ENCODE assay signal across 20 mouse cellular contexts in genomic region chr6:82054854-82055253, GRCm38 (mm10). TPM values are rescaled to one million over a fixed set of nuclear protein-coding genes. Genes with fewer than 3 reads are reported as not detected.
DNase-seq lines count a peak whose midpoint lies in the region; TF ChIP-seq lines count a peak whose summit lies in the region.
"Had no signal": no experiment of that assay in that cellular context is flagged by ENCODE, and none has a peak within 500 bp of the region (broad histone marks: within the 10 kb centered on the region; RNA-seq: fewer than 3 reads in every experiment).

No protein-coding gene starts in this region.

- peaks cover 24% of the 10 kb centered on the region for H3K4me1 ChIP-seq in E14TG2a.4 (replicated peaks; ENCODE audit: low read depth, low read length)
- H3K4me1 ChIP-seq in bone marrow, adult 2 months (ENCODE audit: control insufficient read depth, insufficient read depth, low read length) = no peaks in the 10 kb centered on the region
- H3K4me1 ChIP-seq: heart, embryonic 15.5 days; hindbrain, embryonic 10.5 days; midbrain, embryonic 12.5 days had no signal

- H3K36me3 ChIP-seq in E14TG2a.4 (ENCODE audit: insufficient read depth, low read length) = no peaks in the 10 kb centered on the region
- H3K36me3 ChIP-seq: embryonic facial prominence, embryonic 13.5 days; heart, embryonic 15.5 days; hindbrain, embryonic 10.5 days; midbrain, embryonic 12.5 days had no signal

- TF ChIP-seq POLR2A in bone marrow, adult 2 months (IDR thresholded peaks at IDR 0.05; ENCODE audit: borderline replicate concordance, control insufficient read depth, low read depth, low read length) = no peak

- H3K4me3 ChIP-seq in gastrocnemius, adult 2 months = no peak overlapping the region
- no peak overlapping the region for H3K4me3 ChIP-seq in left cerebral cortex, adult 2 months
- no peak overlapping the region for H3K4me3 ChIP-seq in E14TG2a.4 (replicated peaks; ENCODE audit: low read length)
- no peak overlapping the region for H3K4me3 ChIP-seq in bone marrow, adult 2 months (replicated peaks; ENCODE audit: control insufficient read depth, low read depth, low read length)
- H3K4me3 ChIP-seq: embryonic facial prominence, embryonic 13.5 days; heart, embryonic 15.5 days; hindbrain, embryonic 10.5 days; midbrain, embryonic 12.5 days; myocyte had no signal

- TF ChIP-seq CTCF in gastrocnemius, adult 2 months (IDR thresholded peaks at IDR 0.05) = peak; percentile 45
- TF ChIP-seq CTCF in left cerebral cortex, adult 2 months (IDR thresholded peaks at IDR 0.05) = peak; percentile 42
- TF ChIP-seq CTCF in E14TG2a.4 (conservative IDR thresholded peaks at IDR 0.05; ENCODE audit: low read length) = peak; percentile 65
- peak; percentile 3; the same call in 1 of the 2 replicates for TF ChIP-seq CTCF in bone marrow, adult 2 months (IDR thresholded peaks at IDR 0.05; ENCODE audit: control insufficient read depth, insufficient read depth, low read length)

- intact Hi-C loops in gastrocnemius, adult 2 months (cut with DNase I) = no loop called here
- intact Hi-C loops in left cerebral cortex, adult 2 months (cut with DNase I) = no loop called here

- no peaks in the 10 kb centered on the region for H3K27me3 ChIP-seq in E14TG2a.4 (ENCODE audit: insufficient read depth, low read length)
- H3K27me3 ChIP-seq: embryonic facial prominence, embryonic 13.5 days; heart, embryonic 15.5 days; midbrain, embryonic 12.5 days had no signal

- H3K9me3 ChIP-seq in E14TG2a.4 (ENCODE audit: low read length) = no peaks in the 10 kb centered on the region
- H3K9me3 ChIP-seq: embryonic facial prominence, embryonic 13.5 days; heart, embryonic 15.5 days; hindbrain, embryonic 10.5 days; midbrain, embryonic 12.5 days had no signal

- 75% methylated on average over 7 of the region's 7 CpGs for WGBS in bone marrow, adult 2 months

- no peak overlapping the region for H3K27ac ChIP-seq in gastrocnemius, adult 2 months
- H3K27ac ChIP-seq in left cerebral cortex, adult 2 months = no peak overlapping the region
- H3K27ac ChIP-seq in bone marrow, adult 2 months (ENCODE audit: control insufficient read depth, insufficient read depth, low read depth, low read length, poor library complexity) = no peak overlapping the region
- H3K27ac ChIP-seq: embryonic facial prominence, embryonic 13.5 days; heart, embryonic 15.5 days; hindbrain, embryonic 10.5 days; macrophage; midbrain, embryonic 12.5 days had no signal

- DNase-seq in gastrocnemius, adult 2 months = no peak
- DNase-seq in gastrocnemius, adult 8-10 months (ENCODE audit: low spot score in 2 of 2) = no peak
- no peak for DNase-seq in left cerebral cortex, adult 2 months (ENCODE audit: extremely low spot score in 1 of 2, low spot score in 2 of 2)
- no peak for DNase-seq in left cerebral cortex, adult 18-20 months (ENCODE audit: low spot score in 2 of 2)
- no peak for DNase-seq in urinary bladder, adult 2 months (ENCODE audit: low spot score)
- DNase-seq in right cerebral cortex, postnatal 36 days (ENCODE audit: low spot score in 2 of 2) = no peak
- DNase-seq: cerebellum, adult 9-10 months; gastrocnemius, postnatal 10 days; heart, adult 18-20 months; kidney, postnatal 14 days; retina, postnatal 1 day had no signal

RNA-seq across cellular contexts. Expression of gene Eva1a, which starts 14.0 kb away (rescaled TPM):
- under 1 TPM; 0.71 to 0.95 TPM for total RNA-seq in gastrocnemius, adult 2 months (2021)
- total RNA-seq in gastrocnemius, adult 8-10 months (2022) = 1 to 10 TPM in 1 of 4 experiments, under 1 TPM in 3; 0.56 to 1.4 (median 0.73) TPM
- total RNA-seq in left cerebral cortex, adult 2 months (2021) = 10 to 100 TPM; 13.0 to 13.8 TPM
- 10 to 100 TPM; 10.4 to 11.5 TPM for total RNA-seq in left cerebral cortex, adult 18-20 months (2021)
- 1.1 TPM in 1 of 2 replicates, not detected in the other for polyA plus RNA-seq in bone marrow, adult 2 months (2011; ENCODE audit: insufficient read depth, insufficient read length, low replicate concordance, missing spikeins)
- polyA plus RNA-seq in urinary bladder, adult 2 months (2012; rRNA removed) = 10.6 and 12.3 TPM in 2 replicates
- polyA plus RNA-seq: inflammation-experienced regulatory T-cells, adult 6 months; macrophage had no signal

Comparison
In these comparisons a context has a peak if more than half of its experiments do, and no peak if none do; other contexts are left out.
1. CTCF ChIP-seq: peak in every context shown above with its lines; median percentile 65 in E14TG2a.4; 45 in gastrocnemius, adult 2 months; 42 in left cerebral cortex, adult 2 months; 3 in bone marrow, adult 2 months.
2. RNA of gene Eva1a, which starts 14.0 kb away (total RNA-seq): 13.0 to 13.8 TPM in left cerebral cortex, adult 2 months and 10.4 to 11.5 TPM in left cerebral cortex, adult 18-20 months; 0.71 to 0.95 TPM in gastrocnemius, adult 2 months and 0.56 to 1.4 TPM in gastrocnemius, adult 8-10 months; every median in the first group is over 4 times any median in the second.